Mouse (Mus musculus): ENCODE measurements around the gene Capzb.

Capzb gene

GRCm38 (mm10) chr4:139259302-139259871, 66.7 kb downstream of the Capzb start:
- CTCF ChIA-PET, result interaction anchor here (0.6 kb wide), 1 partner anchor 35 kb away, joined by 4 read pairs; no protein-coding TSS in a partner anchor

- CTCF ChIA-PET, result no interaction called here
Observed at GRCm38 (mm10) chr4:139262981-139263380, 70.3 kb downstream of the Capzb start.

GRCm38 (mm10) chr4:139265783-139266499, 73.2 kb downstream of the Capzb start:
- CTCF ChIA-PET, result no interaction called here

- CTCF ChIA-PET, result no interaction called here
Observed at GRCm38 (mm10) chr4:139266500-139266865, 73.8 kb downstream of the Capzb start.

- CTCF ChIA-PET, result no interaction called here
Observed at GRCm38 (mm10) chr4:139267335-139267734, 74.6 kb downstream of the Capzb start.

GRCm38 (mm10) chr4:139268242-139268641, 75.5 kb downstream of the Capzb start:
- CTCF ChIA-PET, result interaction anchor here (0.6 kb wide), 1 partner anchor 44 kb away, joined by 4 read pairs; no protein-coding TSS in a partner anchor

GRCm38 (mm10) chr4:139270168-139270567, 77.5 kb downstream of the Capzb start:
- CTCF ChIA-PET, result interaction anchor here (0.6 kb wide), 1 partner anchor 15 kb away, joined by 3 read pairs; no protein-coding TSS in a partner anchor

- CTCF ChIA-PET, result no interaction called here
Observed at GRCm38 (mm10) chr4:139271562-139271961, 78.9 kb downstream of the Capzb start.

- CTCF ChIA-PET, result interaction anchor here (0.9 kb wide), 1 partner anchor 14 kb away, joined by 4 read pairs; no protein-coding TSS in a partner anchor
Observed at GRCm38 (mm10) chr4:139272951-139273680, 80.4 kb downstream of the Capzb start.

GRCm38 (mm10) chr4:139274573-139274972, 81.9 kb downstream of the Capzb start:
- CTCF ChIA-PET, result interaction anchor here (0.6 kb wide), 1 partner anchor 1304 kb away, joined by 4 read pairs; no protein-coding TSS in a partner anchor

- CTCF ChIA-PET, result no interaction called here
Observed at GRCm38 (mm10) chr4:139276411-139276810, 83.7 kb downstream of the Capzb start.

- CTCF ChIA-PET, result no interaction called here
Observed at GRCm38 (mm10) chr4:139280530-139280929, 87.8 kb downstream of the Capzb start.

GRCm38 (mm10) chr4:139281791-139282345, 89.2 kb downstream of the Capzb start:
- CTCF ChIA-PET, result no interaction called here

- CTCF ChIA-PET, result no interaction called here
Observed at GRCm38 (mm10) chr4:139282955-139283417, 90.3 kb downstream of the Capzb start.

- CTCF ChIA-PET, result interaction anchor here (0.6 kb wide), 1 partner anchor 32 kb away, joined by 4 read pairs; no protein-coding TSS in a partner anchor
Observed at GRCm38 (mm10) chr4:139284877-139285276, 92.2 kb downstream of the Capzb start.

- CTCF ChIA-PET, result interaction anchor here (1.2 kb wide), 1 partner anchor 13 kb away, joined by 4 read pairs; no protein-coding TSS in a partner anchor
Observed at GRCm38 (mm10) chr4:139286234-139286633, 93.5 kb downstream of the Capzb start.

- CTCF ChIA-PET, result interaction anchor here (0.5 to 1.2 kb wide), 2 partner anchors 14 to 467 kb away, joined by 4 to 17 read pairs; no protein-coding TSS in a partner anchor
Observed at GRCm38 (mm10) chr4:139287122-139287863, 94.6 kb downstream of the Capzb start.

- CTCF ChIA-PET, result interaction anchor here (1.5 kb wide), 1 partner anchor 48 kb away, joined by 4 read pairs; no protein-coding TSS in a partner anchor
Observed at GRCm38 (mm10) chr4:139289017-139289416, 96.3 kb downstream of the Capzb start.

GRCm38 (mm10) chr4:139291099-139291498, 98.4 kb downstream of the Capzb start:
- CTCF ChIA-PET, result interaction anchor here (0.7 kb wide), 1 partner anchor 112 kb away, joined by 6 read pairs; no protein-coding TSS in a partner anchor

GRCm38 (mm10) chr4:139292038-139292437, 99.3 kb downstream of the Capzb start:
- CTCF ChIA-PET, result no interaction called here

GRCm38 (mm10) chr4:139297566-139297965, 104.9 kb downstream of the Capzb start:
- CTCF ChIA-PET, result no interaction called here

Data from spleen, embryonic (tissue).